Mouse (Mus musculus) heart, embryonic 13.5 days (tissue): ENCODE results near the gene Tars. TPM values are rescaled to one million over a fixed set of nuclear protein-coding genes. Genes with fewer than 3 reads are reported as not detected.

Experiments
- ATAC-seq: fragments of 200-750 bp; cut with Nextera tagmentation; 2 replicates; pipeline ENCODE4 v1.8.0; 2017; ENCODE audit warnings: moderate TSS enrichment; ENCODE audit not compliant: insufficient number of reproducible peaks, low FRiP score, low TSS enrichment; ENCODE audit errors: extremely low read depth
- H3K27ac ChIP-seq: fragments of 300-500 bp; sonication (generic); replicated peaks from 2 replicates; pipeline ENCODE4 v1.5.1; 2015; ENCODE audit warnings: moderate library complexity, mild to moderate bottlenecking, inconsistent platforms
- H3K27me3 ChIP-seq: fragments of 300-500 bp; sonication (generic); replicated peaks from 2 replicates; pipeline ENCODE4 v1.6.1; 2015; ENCODE audit warnings: mild to moderate bottlenecking, inconsistent platforms
- H3K36me3 ChIP-seq: fragments of 300-500 bp; sonication (generic); 2 replicates; pipeline ENCODE4 v1.6.1; 2015; ENCODE audit warnings: mild to moderate bottlenecking, inconsistent platforms
- H3K4me1 ChIP-seq: fragments of 300-500 bp; sonication (generic); 2 replicates; pipeline ENCODE4 v1.6.1; 2015; ENCODE audit warnings: inconsistent platforms
- H3K4me2 ChIP-seq: fragments of 300-500 bp; sonication (generic); 2 replicates; pipeline ENCODE4 v1.6.1; 2015; ENCODE audit warnings: inconsistent platforms, mild to moderate bottlenecking, moderate library complexity
- H3K4me3 ChIP-seq: fragments of 300-500 bp; sonication (generic); 2 replicates; pipeline ENCODE4 v1.5.1; 2015; ENCODE audit warnings: moderate library complexity, mild to moderate bottlenecking, inconsistent platforms
- H3K9ac ChIP-seq: fragments of 300-500 bp; sonication (generic); 2 replicates; pipeline ENCODE4 v1.6.1; 2015; ENCODE audit warnings: inconsistent platforms, mild to moderate bottlenecking, moderate library complexity
- H3K9me3 ChIP-seq: fragments of 300-500 bp; sonication (generic); 2 replicates; pipeline ENCODE4 v1.6.1; 2016; ENCODE audit warnings: inconsistent platforms
- WGBS: fragments of 180-500 bp; shearing (Covaris S2); methylation state at CpG from one replicate; pipeline ENCODE4 v1.1.7; 2015; ENCODE audit warnings: mixed read lengths; 5-methylcytosine and 5-hydroxymethylcytosine counted together
- polyA plus RNA-seq: library from polyadenylated mRNA; unstranded; fragments of >200 nt; fragmentation: Nextera tagmentation; extraction: Ambion mirVana; gene quantifications from 2 replicates; pipeline ENCODE4 v1.2.1, GENCODE M21; 2015

Gene Tars
- polyA plus RNA-seq, 1 experiment from 2014 or later = 36.5 TPM

GRCm38 (mm10) chr15:11396421-11396820 lies 3.0 kb downstream of the Tars start:
- H3K27ac ChIP-seq = no peak overlapping the region
- no peaks in the 10 kb centered on the region for H3K9me3 ChIP-seq
- peaks cover 56% of the 10 kb centered on the region for H3K36me3 ChIP-seq
- no peaks in the 10 kb centered on the region for H3K27me3 ChIP-seq
- no peak overlapping the region for H3K4me2 ChIP-seq
- H3K4me1 ChIP-seq = peaks cover 15% of the 10 kb centered on the region
- no peak overlapping the region for H3K4me3 ChIP-seq
- WGBS = 92% methylated on average over 6 of the region's 6 CpGs
- no peak for ATAC-seq
- H3K9ac ChIP-seq = no peak overlapping the region

GRCm38 (mm10) chr15:11392903-11393302 lies 6.6 kb downstream of the Tars start:
- peaks cover 6% of the 10 kb centered on the region for H3K4me1 ChIP-seq
- H3K4me3 ChIP-seq = no peak overlapping the region
- no peaks in the 10 kb centered on the region for H3K9me3 ChIP-seq
- no peaks in the 10 kb centered on the region for H3K27me3 ChIP-seq
- 95% methylated on average over 16 of the region's 16 CpGs for WGBS
- no peak overlapping the region for H3K27ac ChIP-seq
- no peak for ATAC-seq
- peaks cover 92% of the 10 kb centered on the region for H3K36me3 ChIP-seq
- H3K4me2 ChIP-seq = no peak overlapping the region
- no peak overlapping the region for H3K9ac ChIP-seq

GRCm38 (mm10) chr15:11383796-11384195 lies 15.7 kb downstream of the Tars start:
- Histone ChIP-seq H3K4me2 (no peak overlapping the region), H3K36me3 (peaks cover 63% of the 10 kb centered on the region), H3K27ac (no peak overlapping the region), H3K4me1 (no peaks in the 10 kb centered on the region), H3K9ac (no peak overlapping the region), H3K9me3 (no peaks in the 10 kb centered on the region), H3K4me3 (no peak overlapping the region), H3K27me3 (no peaks in the 10 kb centered on the region)
- 96% methylated on average over 21 of the region's 21 CpGs for WGBS
- no peak for ATAC-seq

GRCm38 (mm10) chr15:11382585-11382984 lies 16.9 kb downstream of the Tars start:
- peaks cover 51% of the 10 kb centered on the region for H3K36me3 ChIP-seq
- ATAC-seq = no peak
- no peak overlapping the region for H3K4me3 ChIP-seq
- H3K9me3 ChIP-seq = no peaks in the 10 kb centered on the region
- no peaks in the 10 kb centered on the region for H3K27me3 ChIP-seq
- H3K4me2 ChIP-seq = no peak overlapping the region
- no peak overlapping the region for H3K27ac ChIP-seq
- WGBS = 85% methylated on average over 12 of the region's 12 CpGs
- no peak overlapping the region for H3K9ac ChIP-seq
- no peaks in the 10 kb centered on the region for H3K4me1 ChIP-seq

- no peak overlapping the region for H3K27ac ChIP-seq
- no peak overlapping the region for H3K4me2 ChIP-seq
- WGBS = 69% methylated on average over 8 of the region's 8 CpGs
- H3K4me1 ChIP-seq = no peaks in the 10 kb centered on the region
- H3K9me3 ChIP-seq = no peaks in the 10 kb centered on the region
- H3K36me3 ChIP-seq = peaks cover 31% of the 10 kb centered on the region
- ATAC-seq = no peak
- H3K9ac ChIP-seq = no peak overlapping the region
- H3K27me3 ChIP-seq = no peaks in the 10 kb centered on the region
- no peak overlapping the region for H3K4me3 ChIP-seq
Measured at GRCm38 (mm10) chr15:11380616-11381015, 18.8 kb downstream of the Tars start.

- ATAC-seq = no peak
- H3K9me3 ChIP-seq = no peaks in the 10 kb centered on the region
- WGBS = 45% methylated on average over 8 of the region's 8 CpGs
Measured at GRCm38 (mm10) chr15:11380087-11380530, 19.4 kb downstream of the Tars start.

GRCm38 (mm10) chr15:11379431-11380086 lies 19.9 kb downstream of the Tars start:
- no peak overlapping the region for H3K4me3 ChIP-seq
- no peak overlapping the region for H3K27ac ChIP-seq
- H3K9ac ChIP-seq = no peak overlapping the region
- H3K36me3 ChIP-seq = peaks cover 21% of the 10 kb centered on the region
- H3K4me2 ChIP-seq = no peak overlapping the region
- H3K4me1 ChIP-seq = no peaks in the 10 kb centered on the region
- 74% methylated on average over 8 of the region's 8 CpGs for WGBS
- ATAC-seq = no peak
- H3K27me3 ChIP-seq = no peaks in the 10 kb centered on the region
- H3K9me3 ChIP-seq = no peaks in the 10 kb centered on the region

More at GRCm38 (mm10) chr15:11380087-11380530, 19.4 kb downstream of the Tars start:
- Histone ChIP-seq H3K36me3 (peaks cover 26% of the 10 kb centered on the region), H3K27ac (no peak overlapping the region), H3K4me2 (no peak overlapping the region), H3K4me1 (no peaks in the 10 kb centered on the region), H3K4me3 (no peak overlapping the region), H3K27me3 (no peaks in the 10 kb centered on the region), H3K9ac (no peak overlapping the region)

- H3K9me3 ChIP-seq = no peaks in the 10 kb centered on the region
- no peak overlapping the region for H3K4me3 ChIP-seq
- H3K9ac ChIP-seq = no peak overlapping the region
- no peaks in the 10 kb centered on the region for H3K36me3 ChIP-seq
- H3K4me2 ChIP-seq = no peak overlapping the region
- H3K27me3 ChIP-seq = no peaks in the 10 kb centered on the region
- no peak overlapping the region for H3K27ac ChIP-seq
- WGBS = 67% methylated on average over 7 of the region's 7 CpGs
- H3K4me1 ChIP-seq = no peaks in the 10 kb centered on the region
- no peak for ATAC-seq
Measured at GRCm38 (mm10) chr15:11370477-11371085, 28.9 kb downstream of the Tars start.

- ATAC-seq = no peak
- Histone ChIP-seq H3K9me3 (no peaks in the 10 kb centered on the region), H3K9ac (no peak overlapping the region), H3K27ac (no peak overlapping the region), H3K27me3 (no peaks in the 10 kb centered on the region), H3K4me2 (no peak overlapping the region), H3K4me1 (no peaks in the 10 kb centered on the region), H3K4me3 (no peak overlapping the region), H3K36me3 (no peaks in the 10 kb centered on the region)
- 70% methylated on average over 3 of the region's 3 CpGs for WGBS
Measured at GRCm38 (mm10) chr15:11369572-11369971, 29.9 kb downstream of the Tars start.

GRCm38 (mm10) chr15:11364795-11365194 lies 34.7 kb downstream of the Tars start:
- no peak overlapping the region for H3K4me3 ChIP-seq
- WGBS = 79% methylated on average over 1 of the region's 1 CpGs
- no peak overlapping the region for H3K27ac ChIP-seq
- no peaks in the 10 kb centered on the region for H3K4me1 ChIP-seq
- H3K9me3 ChIP-seq = no peaks in the 10 kb centered on the region
- H3K36me3 ChIP-seq = no peaks in the 10 kb centered on the region
- H3K4me2 ChIP-seq = no peak overlapping the region
- no peaks in the 10 kb centered on the region for H3K27me3 ChIP-seq
- no peak overlapping the region for H3K9ac ChIP-seq
- ATAC-seq = no peak

GRCm38 (mm10) chr15:11364112-11364511 lies 35.4 kb downstream of the Tars start:
- H3K4me3 ChIP-seq = no peak overlapping the region
- H3K27me3 ChIP-seq = no peaks in the 10 kb centered on the region
- H3K4me1 ChIP-seq = no peaks in the 10 kb centered on the region
- no peak for ATAC-seq
- no peaks in the 10 kb centered on the region for H3K9me3 ChIP-seq
- H3K9ac ChIP-seq = no peak overlapping the region
- no peak overlapping the region for H3K4me2 ChIP-seq
- no peaks in the 10 kb centered on the region for H3K36me3 ChIP-seq
- no peak overlapping the region for H3K27ac ChIP-seq
- WGBS = 14% methylated on average over 2 of the region's 2 CpGs

- H3K36me3 ChIP-seq = no peaks in the 10 kb centered on the region
- H3K4me3 ChIP-seq = no peak overlapping the region
- 75% methylated on average over 5 of the region's 5 CpGs for WGBS
- no peak overlapping the region for H3K27ac ChIP-seq
- H3K9me3 ChIP-seq = no peaks in the 10 kb centered on the region
- no peak for ATAC-seq
- H3K9ac ChIP-seq = no peak overlapping the region
- no peaks in the 10 kb centered on the region for H3K4me1 ChIP-seq
- H3K4me2 ChIP-seq = no peak overlapping the region
- H3K27me3 ChIP-seq = no peaks in the 10 kb centered on the region
Measured at GRCm38 (mm10) chr15:11361824-11362223, 37.6 kb downstream of the Tars start.
